Mouse (Mus musculus) stomach, adult 2 months (tissue): ENCODE results near the gene Rptor. TPM values are rescaled to one million over a fixed set of nuclear protein-coding genes. Genes with fewer than 3 reads are reported as not detected.

Experiments used
- polyA plus RNA-seq: library from polyadenylated mRNA; depleted of rRNA; stranded (reverse); fragments of >200 nt; gene quantifications from 2 replicates; pipeline ENCODE4 v1.2.3, GENCODE M21; 2012; rRNA removed

Rptor gene
- 10.3 and 10.9 TPM in 2 replicates for polyA plus RNA-seq

DNA sequence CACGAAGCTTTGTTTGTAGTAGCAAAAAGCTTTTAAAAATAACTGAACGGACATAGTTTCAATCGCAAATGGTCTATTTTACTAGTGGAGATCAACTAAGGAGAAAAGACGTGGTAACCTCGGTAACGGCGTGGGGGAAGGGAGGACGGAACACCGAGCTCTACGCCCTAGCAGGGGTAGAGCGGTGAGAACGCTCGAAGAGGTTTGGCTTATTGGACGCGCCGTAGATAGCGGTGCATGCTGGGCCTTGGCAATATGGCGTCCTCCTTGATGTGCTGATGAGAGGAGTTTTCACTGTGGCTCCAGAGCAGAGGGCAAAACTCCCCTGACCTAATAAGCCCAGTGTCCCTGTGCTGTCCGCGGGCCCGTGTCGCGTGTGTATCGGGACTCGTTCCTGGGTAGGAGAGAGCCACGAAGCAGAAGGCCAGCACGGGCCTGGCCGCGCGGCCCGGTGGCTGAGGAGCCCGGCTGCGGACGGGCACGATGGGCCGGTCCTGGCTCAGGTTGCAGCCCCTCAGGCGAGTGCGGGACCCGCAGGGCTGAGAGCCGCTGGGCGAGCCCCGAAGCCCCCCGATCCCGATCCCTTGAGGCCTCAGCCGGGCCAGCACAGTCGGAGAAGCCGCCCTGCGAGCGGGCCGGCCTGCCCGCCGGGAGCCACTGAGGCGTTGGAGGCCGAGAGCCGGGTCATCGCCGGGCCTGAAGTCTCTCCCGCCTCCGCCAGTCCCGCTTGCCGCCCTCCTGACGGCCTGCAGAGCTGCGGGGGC is at the start of gene Rptor:
Rptor (plus strand) TSS at position 143 of the 764 bp plus-strand sequence.

GRCm38 (mm10) chr11:119913291-119913934 is 310.7 kb downstream of the Rptor start, which contains the start of gene Chmp6:
Gene Chmp6 (plus strand): TSS chr11:119913441.

DNA sequence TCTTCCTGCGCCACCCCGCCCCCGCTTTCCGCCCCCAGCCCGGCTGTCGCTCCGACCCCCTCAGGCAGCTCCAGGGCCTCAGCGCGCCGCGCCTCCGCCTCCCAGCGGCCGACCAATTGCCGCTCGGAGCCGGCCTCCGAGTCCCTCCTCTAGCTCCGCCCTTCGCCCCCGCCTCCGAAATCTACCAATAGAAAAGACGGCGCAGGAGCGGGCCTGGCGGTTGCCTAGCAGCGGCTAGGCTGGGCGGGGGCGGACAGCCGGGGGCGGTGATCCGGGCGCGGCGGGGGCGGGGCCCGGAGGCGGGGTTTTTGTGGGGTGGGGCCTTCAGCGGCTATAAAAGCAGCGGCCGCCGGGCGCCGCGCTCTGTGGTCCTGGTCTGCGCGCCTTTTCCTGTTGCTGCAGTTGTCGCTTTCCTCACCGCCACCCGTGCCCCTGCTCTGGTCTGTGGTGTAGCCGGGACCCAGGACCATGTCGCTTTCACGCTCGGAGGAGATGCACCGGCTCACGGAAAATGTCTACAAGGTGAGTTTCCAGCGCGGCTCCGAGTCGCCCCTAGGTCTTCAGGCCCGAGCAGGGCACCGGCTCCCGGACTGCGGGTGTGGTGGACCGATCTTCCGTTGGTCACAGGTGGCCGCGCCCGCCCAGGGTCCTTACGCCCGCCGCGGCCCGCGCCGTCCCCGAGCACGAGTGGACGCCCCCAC is 340.2 kb downstream of the Rptor start, which contains the start of gene Baiap2:
Baiap2 (plus strand) TSS at position 37 of the 701 bp plus-strand sequence.

Other genes starting within 250 kb of the Rptor start
- 11.9 and 12.6 TPM in 2 replicates for gene Sgsh, start 247.4 kb upstream of the Rptor start, polyA plus RNA-seq
- gene Slc26a11, start 247.3 kb upstream of the Rptor start, polyA plus RNA-seq: 8.5 and 9.5 TPM in 2 replicates
- gene Rnf213, start 209.8 kb upstream of the Rptor start, polyA plus RNA-seq: 2.6 and 4.3 TPM in 2 replicates
- gene Endov, start 111.6 kb upstream of the Rptor start, polyA plus RNA-seq: 8.5 and 8.6 TPM in 2 replicates
- gene Nptx1, start 55.2 kb upstream of the Rptor start, polyA plus RNA-seq: 0.51 and 0.67 TPM in 2 replicates